Mouse (Mus musculus): ENCODE data around the gene Crisp2. TPM values are rescaled to one million over a fixed set of nuclear protein-coding genes. Genes with fewer than 3 reads are reported as not detected.
"Not testable (repeated sequence)": the region's sequence is repeated elsewhere in the genome, so short reads cannot be mapped to it uniquely, and the experiment has no call there.

Gene Crisp2
- polyA plus RNA-seq, 1 experiment from 2014 or later: not detected

- H3K9me3 ChIP-seq (ENCODE audit: control insufficient read depth, low read length): no peaks in the 10 kb centered on the region
- no peaks in the 10 kb centered on the region for H3K4me1 ChIP-seq (replicated peaks; ENCODE audit: control insufficient read depth, insufficient read depth, low read length)
- no peaks in the 10 kb centered on the region for H3K27me3 ChIP-seq (replicated peaks; ENCODE audit: control insufficient read depth, insufficient read depth, low read length)
- no peak overlapping the region for H3K27ac ChIP-seq (ENCODE audit: low read depth)
- 72% methylated on average over 4 of the region's 4 CpGs for WGBS
- H3K36me3 ChIP-seq (ENCODE audit: control insufficient read depth, insufficient read depth, low read length): no peaks in the 10 kb centered on the region
- ATAC-seq (replicated peaks; ENCODE audit: low FRiP score, low TSS enrichment, low read depth) (no peak), DNase-seq (ENCODE audit: low spot score) (no peak)
- H3K4me2 ChIP-seq (ENCODE audit: low read length): no peak overlapping the region
- H3K9ac ChIP-seq (ENCODE audit: low read length): no peak overlapping the region
- no peak overlapping the region for H3K4me3 ChIP-seq (ENCODE audit: low read depth, low read length)
Measured at GRCm38 (mm10) chr17:40763662-40764061, 43.1 kb downstream of the Crisp2 start.

- DNase-seq (ENCODE audit: low spot score) (no peak), ATAC-seq (replicated peaks; ENCODE audit: low FRiP score, low TSS enrichment, low read depth) (no peak)
- H3K27me3 ChIP-seq (replicated peaks; ENCODE audit: control insufficient read depth, insufficient read depth, low read length): no peaks in the 10 kb centered on the region
- H3K9me3 ChIP-seq (ENCODE audit: control insufficient read depth, low read length): no peaks in the 10 kb centered on the region
- WGBS: 59% methylated on average over 4 of the region's 4 CpGs
- no peak overlapping the region for H3K27ac ChIP-seq (ENCODE audit: low read depth)
- no peak overlapping the region for H3K4me3 ChIP-seq (ENCODE audit: low read depth, low read length)
- H3K4me1 ChIP-seq (replicated peaks; ENCODE audit: control insufficient read depth, insufficient read depth, low read length): no peaks in the 10 kb centered on the region
- no peak overlapping the region for H3K4me2 ChIP-seq (ENCODE audit: low read length)
- H3K36me3 ChIP-seq (ENCODE audit: control insufficient read depth, insufficient read depth, low read length): no peaks in the 10 kb centered on the region
- H3K9ac ChIP-seq (ENCODE audit: low read length): no peak overlapping the region
Measured at GRCm38 (mm10) chr17:40731724-40732123, 75.1 kb downstream of the Crisp2 start.

- no peaks in the 10 kb centered on the region for H3K27me3 ChIP-seq (replicated peaks; ENCODE audit: control insufficient read depth, insufficient read depth, low read length)
- no peak overlapping the region for H3K4me3 ChIP-seq (ENCODE audit: low read depth, low read length)
- H3K4me1 ChIP-seq (replicated peaks; ENCODE audit: control insufficient read depth, insufficient read depth, low read length): no peaks in the 10 kb centered on the region
- no peak for DNase-seq (ENCODE audit: low spot score)
- ATAC-seq (replicated peaks; ENCODE audit: low FRiP score, low TSS enrichment, low read depth): no peak
- no peaks in the 10 kb centered on the region for H3K36me3 ChIP-seq (ENCODE audit: control insufficient read depth, insufficient read depth, low read length)
- 77% methylated on average over 2 of the region's 2 CpGs for WGBS
- H3K4me2 ChIP-seq (ENCODE audit: low read length): no peak overlapping the region
- no peak overlapping the region for H3K27ac ChIP-seq (ENCODE audit: low read depth)
- no peaks in the 10 kb centered on the region for H3K9me3 ChIP-seq (ENCODE audit: control insufficient read depth, low read length)
- no peak overlapping the region for H3K9ac ChIP-seq (ENCODE audit: low read length)
Measured at GRCm38 (mm10) chr17:40731296-40731695, 75.5 kb downstream of the Crisp2 start.

GRCm38 (mm10) chr17:40726820-40727219 lies 80.0 kb downstream of the Crisp2 start, which contains the start of gene Esp1:
Esp1 (plus strand) TSS chr17:40727120.
- no peak within 1 kb of the TSS for H3K27ac ChIP-seq (ENCODE audit: low read depth)
- ATAC-seq (replicated peaks; ENCODE audit: low FRiP score, low TSS enrichment, low read depth) (no peak), DNase-seq (ENCODE audit: low spot score) (no peak)
- no peaks in the 10 kb centered on the region for H3K36me3 ChIP-seq (ENCODE audit: control insufficient read depth, insufficient read depth, low read length)
- H3K4me2 ChIP-seq (ENCODE audit: low read length): no peak within 1 kb of the TSS
- no peaks in the 10 kb centered on the region for H3K4me1 ChIP-seq (replicated peaks; ENCODE audit: control insufficient read depth, insufficient read depth, low read length)
- H3K9me3 ChIP-seq (ENCODE audit: control insufficient read depth, low read length): no peaks in the 10 kb centered on the region
- no peaks in the 10 kb centered on the region for H3K27me3 ChIP-seq (replicated peaks; ENCODE audit: control insufficient read depth, insufficient read depth, low read length)
- 87% methylated on average over 2 of the region's 2 CpGs for WGBS
- H3K9ac ChIP-seq (ENCODE audit: low read length): no peak within 1 kb of the TSS
- H3K4me3 ChIP-seq (ENCODE audit: low read depth, low read length): no peak within 1 kb of the TSS

- not testable (repeated sequence) for H3K27me3 ChIP-seq (replicated peaks; ENCODE audit: control insufficient read depth, insufficient read depth, low read length); H3K9me3 ChIP-seq (ENCODE audit: control insufficient read depth, low read length); H3K27ac ChIP-seq (ENCODE audit: low read depth); H3K36me3 ChIP-seq (ENCODE audit: control insufficient read depth, insufficient read depth, low read length); H3K4me2 ChIP-seq (ENCODE audit: low read length); ATAC-seq (replicated peaks; ENCODE audit: low FRiP score, low TSS enrichment, low read depth); H3K4me1 ChIP-seq (replicated peaks; ENCODE audit: control insufficient read depth, insufficient read depth, low read length); DNase-seq (ENCODE audit: low spot score); H3K9ac ChIP-seq (ENCODE audit: low read length); H3K4me3 ChIP-seq (ENCODE audit: low read depth, low read length)
Measured at GRCm38 (mm10) chr17:40717055-40717454, 89.7 kb downstream of the Crisp2 start.

GRCm38 (mm10) chr17:40716273-40716672 lies 90.5 kb downstream of the Crisp2 start:
- H3K9me3 ChIP-seq (ENCODE audit: control insufficient read depth, low read length): no peaks in the 10 kb centered on the region
- H3K4me3 ChIP-seq (ENCODE audit: low read depth, low read length): no peak overlapping the region
- no peak overlapping the region for H3K27ac ChIP-seq (ENCODE audit: low read depth)
- no peak overlapping the region for H3K9ac ChIP-seq (ENCODE audit: low read length)
- no peaks in the 10 kb centered on the region for H3K4me1 ChIP-seq (replicated peaks; ENCODE audit: control insufficient read depth, insufficient read depth, low read length)
- no peak for DNase-seq (ENCODE audit: low spot score)
- H3K4me2 ChIP-seq (ENCODE audit: low read length): no peak overlapping the region
- no peak for ATAC-seq (replicated peaks; ENCODE audit: low FRiP score, low TSS enrichment, low read depth)
- no peaks in the 10 kb centered on the region for H3K36me3 ChIP-seq (ENCODE audit: control insufficient read depth, insufficient read depth, low read length)
- H3K27me3 ChIP-seq (replicated peaks; ENCODE audit: control insufficient read depth, insufficient read depth, low read length): no peaks in the 10 kb centered on the region

Other genes starting within 250 kb of the Crisp2 start
- gene Esp6, start 245.5 kb downstream of the Crisp2 start, polyA plus RNA-seq (2014; fragmentation: Nextera tagmentation; extraction: Ambion mirVana): not detected in 2 replicates
- not detected in 2 replicates for gene Esp4, start 208.4 kb downstream of the Crisp2 start, polyA plus RNA-seq (2014; fragmentation: Nextera tagmentation; extraction: Ambion mirVana)
- gene Esp3, start 174.9 kb downstream of the Crisp2 start, polyA plus RNA-seq (2014; fragmentation: Nextera tagmentation; extraction: Ambion mirVana): not detected in 2 replicates
- gene Esp1, start 79.9 kb downstream of the Crisp2 start, polyA plus RNA-seq (2014; fragmentation: Nextera tagmentation; extraction: Ambion mirVana): not detected in 2 replicates
- gene Rhag, start 4.1 kb upstream of the Crisp2 start, polyA plus RNA-seq (2014; fragmentation: Nextera tagmentation; extraction: Ambion mirVana): 0.36 and 0.42 TPM in 2 replicates
- gene 9130008F23Rik, start 73.6 kb upstream of the Crisp2 start, polyA plus RNA-seq (2014; fragmentation: Nextera tagmentation; extraction: Ambion mirVana): 3.8 and 4.0 TPM in 2 replicates
- gene Glyatl3, start 107.3 kb upstream of the Crisp2 start, polyA plus RNA-seq (2014; fragmentation: Nextera tagmentation; extraction: Ambion mirVana): not detected in 2 replicates
- 38.6 and 39.8 TPM in 2 replicates for gene Mut, start 127.7 kb upstream of the Crisp2 start, polyA plus RNA-seq (2014; fragmentation: Nextera tagmentation; extraction: Ambion mirVana)
- 22.6 and 23.9 TPM in 2 replicates for gene Cenpq, start 128.0 kb upstream of the Crisp2 start, polyA plus RNA-seq (2014; fragmentation: Nextera tagmentation; extraction: Ambion mirVana)